18 mouse cellular contexts compared by ENCODE assay signal in genomic region chr15:94288015-94288414, GRCm38 (mm10).
A peak's percentile ranks its signal among the peaks of the same experiment; 100 is the strongest.
DNase-seq lines count a peak whose midpoint lies in the region; ATAC-seq and TF ChIP-seq lines count a peak whose summit lies in the region.
"Had no signal": no experiment of that assay in that cellular context is flagged by ENCODE, and none has a peak within 500 bp of the region (broad histone marks: within the 10 kb centered on the region; RNA-seq: fewer than 3 reads in every experiment).

No protein-coding gene starts in this region.

- peak; percentile 54 for DNase-seq in forebrain, postnatal 0 days
- no peak for DNase-seq in forebrain, embryonic 10.5 days (ENCODE audit: extremely low spot score, low spot score)
- DNase-seq in hindbrain, postnatal 0 days (ENCODE audit: low spot score): peak; percentile 26
- DNase-seq in hindbrain, embryonic 14.5 days (ENCODE audit: low spot score): no peak
- peak; percentile 43 for DNase-seq in midbrain, postnatal 0 days (ENCODE audit: low spot score)
- no peak for DNase-seq in midbrain, embryonic 10.5 days (ENCODE audit: low spot score)
- DNase-seq in lung, postnatal 25 days (ENCODE audit: low spot score): no peak
- DNase-seq: adrenal gland, postnatal 14 days; cerebellum, adult 2 months; gastrocnemius, postnatal 36 days; heart, adult 11 months; heart, postnatal 36 days had no signal

- no peak overlapping the region for H3K4me3 ChIP-seq in forebrain, postnatal 0 days (ENCODE audit: low read depth, low read length)
- H3K4me3 ChIP-seq in forebrain, embryonic 10.5 days: no peak overlapping the region
- no peak overlapping the region for H3K4me3 ChIP-seq in hindbrain, postnatal 0 days (ENCODE audit: low read length)
- H3K4me3 ChIP-seq in hindbrain, embryonic 14.5 days (replicated peaks; ENCODE audit: low read length): no peak overlapping the region
- no peak overlapping the region for H3K4me3 ChIP-seq in midbrain, postnatal 0 days (ENCODE audit: low read depth, low read length)
- H3K4me3 ChIP-seq in midbrain, embryonic 10.5 days: no peak overlapping the region
- H3K4me3 ChIP-seq: embryonic facial prominence, embryonic 10.5 days had no signal

- H3K4me1 ChIP-seq in forebrain, postnatal 0 days (ENCODE audit: insufficient read depth): no peaks in the 10 kb centered on the region
- no peaks in the 10 kb centered on the region; the same call in 1 of the 2 replicates for H3K4me1 ChIP-seq in forebrain, embryonic 10.5 days
- H3K4me1 ChIP-seq in hindbrain, postnatal 0 days (ENCODE audit: insufficient read depth, low read length): no peaks in the 10 kb centered on the region
- no peaks in the 10 kb centered on the region for H3K4me1 ChIP-seq in hindbrain, embryonic 14.5 days (replicated peaks; ENCODE audit: control insufficient read depth, insufficient read depth, low read length)
- no peaks in the 10 kb centered on the region for H3K4me1 ChIP-seq in midbrain, postnatal 0 days (ENCODE audit: insufficient read depth, low read length)
- no peaks in the 10 kb centered on the region for H3K4me1 ChIP-seq in midbrain, embryonic 10.5 days

- ATAC-seq in forebrain, postnatal 0 days: peak; percentile 83
- ATAC-seq in hindbrain, postnatal 0 days: no peak
- no peak for ATAC-seq in hindbrain, embryonic 14.5 days (ENCODE audit: low FRiP score)
- ATAC-seq in midbrain, postnatal 0 days (ENCODE audit: low FRiP score): no peak
- ATAC-seq: activated CD4-positive, CD25-positive, alpha-beta regulatory T cell, adult 4 months; intestine, embryonic 16.5 days; Patski had no signal

- TF ChIP-seq CTCF in forebrain, postnatal 0 days (IDR thresholded peaks at IDR 0.05; ENCODE audit: low read depth): no peak
- TF ChIP-seq CTCF in hindbrain, postnatal 0 days (IDR thresholded peaks at IDR 0.05; ENCODE audit: low read depth): no peak
- no peak for TF ChIP-seq CTCF in midbrain, postnatal 0 days (IDR thresholded peaks at IDR 0.05)

- H3K4me2 ChIP-seq in forebrain, postnatal 0 days (ENCODE audit: low read depth): no peak overlapping the region
- H3K4me2 ChIP-seq in hindbrain, postnatal 0 days (ENCODE audit: low read depth, low read length): no peak overlapping the region
- H3K4me2 ChIP-seq in hindbrain, embryonic 14.5 days (replicated peaks): no peak overlapping the region
- H3K4me2 ChIP-seq in midbrain, postnatal 0 days (ENCODE audit: low read depth, low read length, poor library complexity, severe bottlenecking): no peak overlapping the region
- H3K4me2 ChIP-seq: heart, embryonic 11.5 days had no signal

- H3K9me3 ChIP-seq in forebrain, postnatal 0 days (ENCODE audit: low read length): no peaks in the 10 kb centered on the region
- H3K9me3 ChIP-seq in forebrain, embryonic 10.5 days: no peaks in the 10 kb centered on the region
- H3K9me3 ChIP-seq in hindbrain, postnatal 0 days (ENCODE audit: low read length): no peaks in the 10 kb centered on the region
- no peaks in the 10 kb centered on the region for H3K9me3 ChIP-seq in hindbrain, embryonic 14.5 days (ENCODE audit: control insufficient read depth, low read length)
- H3K9me3 ChIP-seq in midbrain, postnatal 0 days (ENCODE audit: low read length): no peaks in the 10 kb centered on the region
- no peaks in the 10 kb centered on the region for H3K9me3 ChIP-seq in midbrain, embryonic 10.5 days (replicated peaks)
- H3K9me3 ChIP-seq: embryonic facial prominence, embryonic 10.5 days had no signal

- H3K27me3 ChIP-seq in forebrain, postnatal 0 days (ENCODE audit: insufficient read depth, low read length): no peaks in the 10 kb centered on the region
- H3K27me3 ChIP-seq in forebrain, embryonic 10.5 days (ENCODE audit: poor library complexity, severe bottlenecking): no peaks in the 10 kb centered on the region
- H3K27me3 ChIP-seq in hindbrain, postnatal 0 days (ENCODE audit: insufficient read depth, low read length): no peaks in the 10 kb centered on the region
- no peaks in the 10 kb centered on the region for H3K27me3 ChIP-seq in hindbrain, embryonic 14.5 days (ENCODE audit: control insufficient read depth, insufficient read depth, low read length)
- no peaks in the 10 kb centered on the region for H3K27me3 ChIP-seq in midbrain, postnatal 0 days (ENCODE audit: insufficient read depth, low read length)
- H3K27me3 ChIP-seq in midbrain, embryonic 10.5 days (ENCODE audit: low read depth, poor library complexity, severe bottlenecking): no peaks in the 10 kb centered on the region
- H3K27me3 ChIP-seq: CH12.LX had no signal

- no peak overlapping the region for H3K9ac ChIP-seq in forebrain, postnatal 0 days
- no peak overlapping the region for H3K9ac ChIP-seq in hindbrain, postnatal 0 days (replicated peaks; ENCODE audit: low read length)
- no peak overlapping the region for H3K9ac ChIP-seq in hindbrain, embryonic 14.5 days
- no peak overlapping the region for H3K9ac ChIP-seq in midbrain, postnatal 0 days (replicated peaks; ENCODE audit: low read length, poor library complexity, severe bottlenecking)

- 48% methylated on average over 2 of the region's 2 CpGs for WGBS in forebrain, postnatal 0 days
- 93% methylated on average over 2 of the region's 2 CpGs for WGBS in forebrain, embryonic 10.5 days
- WGBS in hindbrain, postnatal 0 days: 56% methylated on average over 2 of the region's 2 CpGs
- WGBS in hindbrain, embryonic 14.5 days: 86% methylated on average over 2 of the region's 2 CpGs
- WGBS in midbrain, postnatal 0 days: 61% methylated on average over 2 of the region's 2 CpGs
- 96% methylated on average over 2 of the region's 2 CpGs for WGBS in midbrain, embryonic 10.5 days

- H3K27ac ChIP-seq in forebrain, postnatal 0 days (ENCODE audit: low read depth, low read length): no peak overlapping the region
- H3K27ac ChIP-seq in forebrain, embryonic 10.5 days: no peak overlapping the region
- no peak overlapping the region for H3K27ac ChIP-seq in hindbrain, postnatal 0 days
- no peak overlapping the region for H3K27ac ChIP-seq in hindbrain, embryonic 14.5 days
- no peak overlapping the region for H3K27ac ChIP-seq in midbrain, postnatal 0 days (ENCODE audit: low read depth, low read length)
- no peak overlapping the region for H3K27ac ChIP-seq in midbrain, embryonic 10.5 days (replicated peaks)
- H3K27ac ChIP-seq: embryonic facial prominence, embryonic 10.5 days had no signal

- no peaks in the 10 kb centered on the region for H3K36me3 ChIP-seq in forebrain, postnatal 0 days (ENCODE audit: insufficient read depth)
- H3K36me3 ChIP-seq in forebrain, embryonic 10.5 days (replicated peaks): no peaks in the 10 kb centered on the region
- no peaks in the 10 kb centered on the region for H3K36me3 ChIP-seq in hindbrain, postnatal 0 days (ENCODE audit: insufficient read depth, low read length)
- no peaks in the 10 kb centered on the region for H3K36me3 ChIP-seq in hindbrain, embryonic 14.5 days (replicated peaks; ENCODE audit: control insufficient read depth, insufficient read depth)
- no peaks in the 10 kb centered on the region for H3K36me3 ChIP-seq in midbrain, postnatal 0 days (ENCODE audit: insufficient read depth, low read length)
- H3K36me3 ChIP-seq in midbrain, embryonic 10.5 days: no peaks in the 10 kb centered on the region
- H3K36me3 ChIP-seq: embryonic facial prominence, embryonic 10.5 days had no signal

Comparison
In these comparisons a context has a peak if more than half of its experiments do, and no peak if none do; other contexts are left out.
1. DNase-seq: peak in forebrain, postnatal 0 days (single experiment), hindbrain, postnatal 0 days (single experiment) and midbrain, postnatal 0 days (single experiment); none in forebrain, embryonic 10.5 days (single experiment), hindbrain, embryonic 14.5 days (single experiment), midbrain, embryonic 10.5 days (single experiment) and lung, postnatal 25 days (single experiment).